Mouse (Mus musculus) CD4-positive, CD25-positive, alpha-beta regulatory T cell (primary cell): Measurements from ENCODE around the gene Vat1l. TPM values are rescaled to one million over a fixed set of nuclear protein-coding genes. Genes with fewer than 3 reads are reported as not detected.

ENCODE experiments used
- polyA plus RNA-seq: library from polyadenylated mRNA; unstranded; fragments of 100-300 nt; shearing (Covaris generic); gene quantifications from one replicate; pipeline ENCODE4 v1.2.1, GENCODE M21; 2017

Vat1l gene
- 0.17 TPM for polyA plus RNA-seq

GRCm38 (mm10) chr8:114205221-114205901, at the start of gene Vat1l:
Gene Vat1l, plus strand, starts transcription at chr8:114205612.

GRCm38 (mm10) chr8:114417786-114418185, 212.4 kb downstream of the Vat1l start, which contains the start of gene Clec3a:
Gene Clec3a, plus strand, starts transcription at chr8:114418086.

Other genes with a start within 250 kb of the Vat1l start
- gene Nudt7, start 72.1 kb upstream of the Vat1l start, polyA plus RNA-seq, result 21.6 TPM
- not detected for gene Clec3a, start 212.5 kb downstream of the Vat1l start, polyA plus RNA-seq
- gene Wwox, start 234.0 kb downstream of the Vat1l start, polyA plus RNA-seq, result 7.3 TPM